In genomic region chr5:103779836-103780235, GRCm38 (mm10) we compare ENCODE assay signal across 14 mouse cellular contexts.
DNase-seq lines count a peak whose midpoint lies in the region; ATAC-seq and TF ChIP-seq lines count a peak whose summit lies in the region.
"Had no signal": no experiment of that assay in that cellular context is flagged by ENCODE, and none has a peak within 500 bp of the region (broad histone marks: within the 10 kb centered on the region; RNA-seq: fewer than 3 reads in every experiment).

No protein-coding gene starts in this region.

- DNase-seq in forebrain, embryonic 11.5 days (ENCODE audit: low spot score) = no peak
- no peak for DNase-seq in kidney, postnatal 4 days
- peak; percentile 30 for DNase-seq in thymus, postnatal 0 days (ENCODE audit: low spot score)
- DNase-seq in thymus, postnatal 25 days = no peak
- no peak for DNase-seq in stomach, postnatal 0 days (ENCODE audit: low spot score)
- DNase-seq in left cerebral cortex, postnatal 25 days (ENCODE audit: low spot score in 2 of 2) = no peak
- DNase-seq: adrenal gland, adult 8-10 months; cerebellum, adult 2 months; gastrocnemius, postnatal 25 days; heart, postnatal 4 days had no signal

- H3K9ac ChIP-seq in forebrain, embryonic 12.5 days = no peak overlapping the region
- H3K9ac ChIP-seq in forebrain, embryonic 11.5 days (ENCODE audit: low read length) = no peak overlapping the region
- no peak overlapping the region for H3K9ac ChIP-seq in kidney, embryonic 15.5 days
- H3K9ac ChIP-seq in stomach, postnatal 0 days (ENCODE audit: low read length) = no peak overlapping the region
- H3K9ac ChIP-seq: heart, embryonic 12.5 days; neural tube, embryonic 13.5 days had no signal

- H3K4me2 ChIP-seq in forebrain, embryonic 12.5 days = peak overlapping the region; percentile 8; the same call in 1 of the 2 replicates
- H3K4me2 ChIP-seq in forebrain, embryonic 11.5 days (ENCODE audit: low read depth, low read length, severe bottlenecking) = no peak overlapping the region
- no peak overlapping the region for H3K4me2 ChIP-seq in kidney, embryonic 15.5 days
- H3K4me2 ChIP-seq in stomach, postnatal 0 days (replicated peaks; ENCODE audit: low read depth) = no peak overlapping the region
- H3K4me2 ChIP-seq: heart, embryonic 12.5 days; neural tube, embryonic 13.5 days had no signal

- 11% methylated on average over 10 of the region's 10 CpGs for WGBS in forebrain, embryonic 12.5 days
- WGBS in forebrain, embryonic 11.5 days = 10% methylated on average over 10 of the region's 10 CpGs
- WGBS in kidney, embryonic 15.5 days = 35% methylated on average over 10 of the region's 10 CpGs
- 51% methylated on average over 10 of the region's 10 CpGs for WGBS in stomach, postnatal 0 days

- TF ChIP-seq CTCF in stomach, postnatal 0 days (IDR thresholded peaks at IDR 0.05; ENCODE audit: low read depth) = no peak

- intact Hi-C loops in left cerebral cortex, postnatal 25 days (cut with DNase I) = loop anchor here (2.0 kb wide), 1 partner anchor 37 kb away; no protein-coding TSS in a partner anchor

- peaks cover 3% of the 10 kb centered on the region; the same call in 1 of the 2 replicates for H3K27me3 ChIP-seq in forebrain, embryonic 12.5 days
- H3K27me3 ChIP-seq in forebrain, embryonic 11.5 days (ENCODE audit: control insufficient read depth, insufficient read depth, low read length) = no peaks in the 10 kb centered on the region
- H3K27me3 ChIP-seq in kidney, embryonic 15.5 days = no peaks in the 10 kb centered on the region
- H3K27me3 ChIP-seq in stomach, postnatal 0 days (ENCODE audit: control insufficient read depth, insufficient read depth, low read length) = no peaks in the 10 kb centered on the region
- H3K27me3 ChIP-seq: heart, embryonic 12.5 days; neural tube, embryonic 13.5 days had no signal

- H3K36me3 ChIP-seq in forebrain, embryonic 12.5 days (replicated peaks) = 0 out of 2 replicates have a peak, but pooled peaks cover 7% of the 10 kb centered on the region
- no peaks in the 10 kb centered on the region for H3K36me3 ChIP-seq in forebrain, embryonic 11.5 days (ENCODE audit: control insufficient read depth, insufficient read depth, low read length)
- peaks cover 16% of the 10 kb centered on the region for H3K36me3 ChIP-seq in kidney, embryonic 15.5 days
- H3K36me3 ChIP-seq in stomach, postnatal 0 days (ENCODE audit: control insufficient read depth, insufficient read depth, low read length) = peaks cover 5% of the 10 kb centered on the region

- 0 out of 2 replicates have a peak overlapping the region, but pooled peaks have one; percentile 76 for H3K27ac ChIP-seq in forebrain, embryonic 12.5 days
- H3K27ac ChIP-seq in forebrain, embryonic 11.5 days (ENCODE audit: low read depth, low read length) = no peak overlapping the region
- peak overlapping the region; percentile 95 for H3K27ac ChIP-seq in kidney, embryonic 15.5 days
- 0 out of 2 replicates have a peak overlapping the region, but pooled peaks have one; percentile 24 for H3K27ac ChIP-seq in stomach, postnatal 0 days (replicated peaks)

- H3K9me3 ChIP-seq in forebrain, embryonic 12.5 days = no peaks in the 10 kb centered on the region
- no peaks in the 10 kb centered on the region for H3K9me3 ChIP-seq in forebrain, embryonic 11.5 days (ENCODE audit: control insufficient read depth, low read length)
- H3K9me3 ChIP-seq in kidney, embryonic 15.5 days (replicated peaks) = no peaks in the 10 kb centered on the region
- H3K9me3 ChIP-seq in stomach, postnatal 0 days (ENCODE audit: control insufficient read depth, low read length) = no peaks in the 10 kb centered on the region
- H3K9me3 ChIP-seq: heart, embryonic 12.5 days; neural tube, embryonic 13.5 days had no signal

- no peak for TF ChIP-seq EP300 in stomach, postnatal 0 days (optimal IDR thresholded peaks at IDR 0.05)

- ATAC-seq in forebrain, embryonic 12.5 days (ENCODE audit: low FRiP score) = no peak
- ATAC-seq in forebrain, embryonic 11.5 days (replicated peaks; ENCODE audit: low FRiP score) = no peak
- no peak for ATAC-seq in kidney, embryonic 15.5 days (replicated peaks; ENCODE audit: low FRiP score)
- ATAC-seq in stomach, postnatal 0 days (ENCODE audit: low FRiP score, low TSS enrichment) = peak; percentile 50; the same call in 1 of the 2 replicates

- no peak overlapping the region for H3K4me3 ChIP-seq in forebrain, embryonic 12.5 days (replicated peaks)
- H3K4me3 ChIP-seq in forebrain, embryonic 11.5 days (ENCODE audit: low read depth, low read length) = no peak overlapping the region
- no peak overlapping the region for H3K4me3 ChIP-seq in kidney, embryonic 15.5 days (replicated peaks)
- H3K4me3 ChIP-seq in stomach, postnatal 0 days (ENCODE audit: low read depth, low read length) = no peak overlapping the region
- H3K4me3 ChIP-seq: heart, embryonic 12.5 days; neural tube, embryonic 13.5 days had no signal

- peaks cover 45% of the 10 kb centered on the region for H3K4me1 ChIP-seq in forebrain, embryonic 12.5 days
- peaks cover 34% of the 10 kb centered on the region for H3K4me1 ChIP-seq in forebrain, embryonic 11.5 days (replicated peaks; ENCODE audit: control insufficient read depth, insufficient read depth, low read length)
- H3K4me1 ChIP-seq in kidney, embryonic 15.5 days = peaks cover 86% of the 10 kb centered on the region
- H3K4me1 ChIP-seq in stomach, postnatal 0 days (replicated peaks; ENCODE audit: control insufficient read depth, insufficient read depth) = peaks cover 13% of the 10 kb centered on the region
